ENCODE assay signal across 10 mouse cellular contexts in genomic region chr10:43739718-43740117, GRCm38 (mm10).
DNase-seq lines count a peak whose midpoint lies in the region; ATAC-seq and TF ChIP-seq lines count a peak whose summit lies in the region.
"Had no signal": no experiment of that assay in that cellular context is flagged by ENCODE, and none has a peak within 500 bp of the region (broad histone marks: within the 10 kb centered on the region; RNA-seq: fewer than 3 reads in every experiment).

No protein-coding gene starts in this region.

- ATAC-seq in forebrain, postnatal 0 days, result peak; percentile 26; the same call in 1 of the 2 replicates
- no peak for ATAC-seq in liver, postnatal 0 days
- ATAC-seq in inflammation-experienced regulatory T-cells, adult 6 months, result no peak

- H3K27ac ChIP-seq in heart, embryonic 10.5 days, result peak overlapping the region; percentile 85
- H3K27ac ChIP-seq in CH12.LX (ENCODE audit: insufficient read depth, low read depth), result peak overlapping the region; percentile 79
- H3K27ac ChIP-seq in forebrain, postnatal 0 days (ENCODE audit: low read depth, low read length), result peak overlapping the region; percentile 72
- H3K27ac ChIP-seq in liver, postnatal 0 days (ENCODE audit: low read depth), result peak overlapping the region; percentile 61

- 0 out of 2 replicates have a peak overlapping the region, but pooled peaks have one; percentile 18 for H3K4me3 ChIP-seq in heart, embryonic 10.5 days
- H3K4me3 ChIP-seq in CH12.LX (replicated peaks in 1 of 3; ENCODE audit: low read depth in 2 of 3, low read length in 2 of 3, poor library complexity in 1 of 3), result peak overlapping the region; percentile 26 to 63 (median 46)
- H3K4me3 ChIP-seq in forebrain, postnatal 0 days (ENCODE audit: low read depth, low read length), result no peak overlapping the region
- H3K4me3 ChIP-seq in liver, postnatal 0 days (ENCODE audit: low read depth, low read length), result no peak overlapping the region

- H3K9me3 ChIP-seq in heart, embryonic 10.5 days, result no peaks in the 10 kb centered on the region
- H3K9me3 ChIP-seq in CH12.LX (replicated peaks; ENCODE audit: low read length), result peaks cover 6% of the 10 kb centered on the region
- H3K9me3 ChIP-seq in forebrain, postnatal 0 days (ENCODE audit: low read length), result no peaks in the 10 kb centered on the region
- H3K9me3 ChIP-seq in liver, postnatal 0 days (ENCODE audit: low read length), result no peaks in the 10 kb centered on the region

- peaks cover 14% of the 10 kb centered on the region for H3K79me2 ChIP-seq in CH12.LX (replicated peaks; ENCODE audit: control insufficient read depth, extremely low read depth, insufficient read depth, poor library complexity, severe bottlenecking)

- TF ChIP-seq CTCF in CH12.LX (conservative IDR thresholded peaks at IDR 0.05 in 1 of 2, IDR thresholded peaks at IDR 0.05 in 1 of 2; ENCODE audit: low read depth in 2 of 2, low read length in 2 of 2), result no peak
- no peak for TF ChIP-seq CTCF in forebrain, postnatal 0 days (IDR thresholded peaks at IDR 0.05; ENCODE audit: low read depth)
- no peak for TF ChIP-seq CTCF in liver, postnatal 0 days (IDR thresholded peaks at IDR 0.05; ENCODE audit: low read depth)

- DNase-seq in heart, embryonic 10.5 days (ENCODE audit: low spot score), result peak; percentile 79
- DNase-seq in heart, postnatal 25 days (ENCODE audit: low spot score), result no peak
- DNase-seq in CH12.LX (ENCODE audit: extremely low read depth), result no peak
- DNase-seq in forebrain, postnatal 0 days, result no peak
- DNase-seq in liver, postnatal 0 days, result no peak
- no peak for DNase-seq in right cerebral cortex, postnatal 25 days
- no peak for DNase-seq in gastrocnemius, postnatal 14 days
- DNase-seq: cerebellum, adult 8-10 months; gastrocnemius, postnatal 25 days had no signal

- H3K27me3 ChIP-seq in heart, embryonic 10.5 days (ENCODE audit: insufficient read depth, poor library complexity, severe bottlenecking), result no peaks in the 10 kb centered on the region
- no peaks in the 10 kb centered on the region for H3K27me3 ChIP-seq in CH12.LX (replicated peaks)
- H3K27me3 ChIP-seq in forebrain, postnatal 0 days (ENCODE audit: insufficient read depth, low read length), result no peaks in the 10 kb centered on the region
- H3K27me3 ChIP-seq in liver, postnatal 0 days (ENCODE audit: insufficient read depth, low read length), result no peaks in the 10 kb centered on the region

- H3K4me1 ChIP-seq in heart, embryonic 10.5 days, result peaks cover 39% of the 10 kb centered on the region
- peaks cover 22 to 42% of the 10 kb centered on the region in 2 experiments for H3K4me1 ChIP-seq in CH12.LX (ENCODE audit: control insufficient read depth in 1 of 2, insufficient read depth in 2 of 2)
- peaks cover 4% of the 10 kb centered on the region for H3K4me1 ChIP-seq in forebrain, postnatal 0 days (ENCODE audit: insufficient read depth)
- H3K4me1 ChIP-seq in liver, postnatal 0 days (ENCODE audit: insufficient read depth), result peaks cover 30% of the 10 kb centered on the region

- intact Hi-C loops in heart, postnatal 25 days (cut with DNase I), result no loop called here
- intact Hi-C loops in gastrocnemius, postnatal 14 days (cut with DNase I; ENCODE audit: low total_unique reads), result no loop called here

- in situ Hi-C loops in CH12.LX (cut with MboI; ENCODE audit: low pct_ligation_motif_present, low pct_unique_long_range_greater_than_20kb, low sequenced_read_pairs), result loop anchor here (5.0 kb wide), 3 partner anchors 83 to 178 kb away; partner anchors contain the start of gene Cd24a

- peak overlapping the region; percentile 88 for H3K9ac ChIP-seq in CH12.LX (ENCODE audit: insufficient read depth, low read depth)
- H3K9ac ChIP-seq in forebrain, postnatal 0 days, result no peak overlapping the region
- no peak overlapping the region for H3K9ac ChIP-seq in liver, postnatal 0 days (replicated peaks)

- dilution Hi-C loops in CH12.LX (cut with MboI; ENCODE audit: extremely low pct_ligation_motif_present, extremely low pct_unique_long_range_greater_than_20kb, low sequenced_read_pairs), result no loop called here

- WGBS in heart, embryonic 10.5 days, result 24% methylated on average over 8 of the region's 8 CpGs
- WGBS in forebrain, postnatal 0 days, result 38% methylated on average over 8 of the region's 8 CpGs
- WGBS in liver, postnatal 0 days (ENCODE audit: insufficient replicate concordance), result 47% methylated on average over 8 of the region's 8 CpGs

- no peak for TF ChIP-seq EP300 in CH12.LX (IDR thresholded peaks at IDR 0.05; ENCODE audit: low read length)
- TF ChIP-seq EP300 in liver, postnatal 0 days (IDR thresholded peaks at IDR 0.05; ENCODE audit: low read depth), result no peak

- no peak for TF ChIP-seq RAD21 in CH12.LX (IDR thresholded peaks at IDR 0.05; ENCODE audit: low read depth, low read length)

- H3K4me2 ChIP-seq in CH12.LX (ENCODE audit: insufficient read depth, low read depth, poor library complexity, severe bottlenecking), result peak overlapping the region; percentile 93
- peak overlapping the region; percentile 25 for H3K4me2 ChIP-seq in forebrain, postnatal 0 days (ENCODE audit: low read depth)
- H3K4me2 ChIP-seq in liver, postnatal 0 days (ENCODE audit: low read depth, low read length), result peak overlapping the region; percentile 1; the same call in 1 of the 2 replicates

- 0 out of 2 replicates have a peak, but pooled peaks have one; percentile 11 for TF ChIP-seq POLR2A in CH12.LX (IDR thresholded peaks at IDR 0.05; ENCODE audit: low read depth, low read length)

- no peaks in the 10 kb centered on the region for H3K36me3 ChIP-seq in heart, embryonic 10.5 days
- H3K36me3 ChIP-seq in CH12.LX (replicated peaks in 1 of 2; ENCODE audit: control insufficient read depth in 1 of 2, insufficient read depth in 1 of 2, low read length in 1 of 2), result peaks cover 0 to 20% of the 10 kb centered on the region in 2 experiments
- H3K36me3 ChIP-seq in forebrain, postnatal 0 days (ENCODE audit: insufficient read depth), result no peaks in the 10 kb centered on the region
- no peaks in the 10 kb centered on the region for H3K36me3 ChIP-seq in liver, postnatal 0 days (replicated peaks; ENCODE audit: insufficient read depth, low read length)

TF ChIP-seq in CH12.LX, 34 proteins besides CTCF, POLR2A, EP300 and RAD21:
- TF ChIP-seq JUND (conservative IDR thresholded peaks at IDR 0.05; ENCODE audit: low read depth, low read length) (no peak), ZMIZ1 (IDR thresholded peaks at IDR 0.05; ENCODE audit: low read depth, low read length) (0 out of 2 replicates have a peak, but pooled peaks have one; percentile 16)

Comparison
In these comparisons a context has a peak if more than half of its experiments do, and no peak if none do; other contexts are left out.
1. H3K4me3 ChIP-seq: peak in heart, embryonic 10.5 days (single experiment) and CH12.LX (3 of 3); none in forebrain, postnatal 0 days (single experiment) and liver, postnatal 0 days (single experiment).
2. H3K4me2 ChIP-seq: peak in every context shown above with its lines; median percentile 93 in CH12.LX; 25 in forebrain, postnatal 0 days; 1 in liver, postnatal 0 days.
3. Peak in every context shown above with its lines, with median percentiles within 50 percentile points of each other: H3K27ac ChIP-seq.